Mouse (Mus musculus): ENCODE measurements around the gene Phka1.
"Not testable (repeated sequence)": the region's sequence is repeated elsewhere in the genome, so short reads cannot be mapped to it uniquely, and the experiment has no call there.

The Phka1 gene

DNA sequence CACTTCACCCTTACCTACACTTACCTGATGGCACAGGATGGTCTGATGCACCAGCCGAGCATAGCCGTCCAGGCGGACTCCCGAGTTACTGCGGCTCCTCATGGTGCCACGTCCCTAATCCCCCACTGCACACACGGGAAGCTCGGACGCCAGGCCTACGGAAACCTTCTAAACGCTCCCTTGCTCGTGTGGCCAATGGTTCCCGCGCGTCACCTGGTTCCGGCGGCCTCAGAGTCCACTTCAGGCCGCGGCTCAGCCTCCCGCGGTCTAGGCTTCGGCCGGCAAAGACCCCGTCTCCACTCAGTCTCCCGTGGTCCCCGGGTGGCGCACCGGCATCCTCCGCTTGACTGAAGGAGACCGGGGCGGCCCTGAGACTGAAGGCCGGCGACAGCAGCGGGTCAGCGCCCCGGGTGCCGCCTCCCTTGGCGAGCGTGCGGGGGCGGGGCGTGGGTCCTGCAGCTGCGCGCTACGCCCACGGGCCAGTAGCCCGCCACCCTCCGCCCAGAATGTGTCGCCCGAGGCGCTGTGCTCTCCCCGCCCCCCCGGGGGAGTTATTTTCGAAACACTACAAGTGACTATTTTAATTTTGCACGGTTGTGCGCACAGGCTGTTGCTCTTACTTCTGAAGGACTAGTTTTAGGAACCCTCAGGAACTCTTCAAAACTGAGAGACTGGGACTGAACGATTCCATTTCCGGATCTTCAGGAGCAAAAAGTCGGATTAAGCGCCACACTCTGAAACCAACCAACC is at the start of gene Phka1:
TSS of gene Phka1 (minus strand) at position 424 of the 750 bp plus-strand sequence.
- DNase-seq, result peak; percentile 82

DNA sequence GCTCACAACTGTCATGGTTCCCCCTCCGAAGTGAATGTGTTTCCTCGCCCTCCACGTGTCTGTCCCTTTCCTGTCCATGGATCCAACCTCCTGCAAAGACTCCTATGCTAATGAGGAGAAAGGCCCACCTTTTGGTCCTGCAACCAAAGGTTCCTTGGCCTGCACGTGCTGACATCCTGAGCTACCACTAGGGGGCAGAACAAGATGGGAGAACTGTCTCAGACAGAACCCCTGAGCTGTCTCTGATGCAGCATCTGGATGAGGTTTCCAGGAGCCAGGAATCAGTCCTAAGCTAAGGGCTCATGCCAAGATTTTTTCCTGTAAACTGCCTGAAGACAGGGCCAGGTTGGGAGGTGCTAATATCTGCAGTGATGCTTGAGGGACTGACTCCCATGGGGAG is 45.2 kb upstream of the Phka1 start:
- peak; percentile 11 for DNase-seq

DNA sequence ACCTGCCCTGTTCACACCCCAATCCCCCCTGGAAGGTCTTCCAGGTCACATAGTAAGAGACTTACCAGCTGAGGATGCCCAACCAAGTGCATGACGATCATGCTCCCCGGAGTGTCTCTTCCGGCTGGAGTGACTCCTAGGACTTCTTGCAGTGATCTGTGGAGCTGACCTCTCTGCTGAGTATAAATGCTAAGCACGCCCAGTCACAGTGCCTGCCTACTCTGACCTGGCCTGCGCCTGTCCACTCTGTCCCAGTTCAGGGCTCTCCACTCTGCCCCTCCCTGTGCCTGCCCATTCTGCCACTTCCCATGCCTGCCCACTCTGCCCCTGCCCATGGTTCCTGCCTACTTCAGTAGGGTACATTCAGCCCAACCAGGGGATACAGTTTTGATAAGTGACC is 42.8 kb upstream of the Phka1 start, which contains the start of gene Gm3880:
TSS of gene Gm3880 (minus strand) at position 101 of the 400 bp plus-strand sequence.
- not testable (repeated sequence) for DNase-seq

DNA sequence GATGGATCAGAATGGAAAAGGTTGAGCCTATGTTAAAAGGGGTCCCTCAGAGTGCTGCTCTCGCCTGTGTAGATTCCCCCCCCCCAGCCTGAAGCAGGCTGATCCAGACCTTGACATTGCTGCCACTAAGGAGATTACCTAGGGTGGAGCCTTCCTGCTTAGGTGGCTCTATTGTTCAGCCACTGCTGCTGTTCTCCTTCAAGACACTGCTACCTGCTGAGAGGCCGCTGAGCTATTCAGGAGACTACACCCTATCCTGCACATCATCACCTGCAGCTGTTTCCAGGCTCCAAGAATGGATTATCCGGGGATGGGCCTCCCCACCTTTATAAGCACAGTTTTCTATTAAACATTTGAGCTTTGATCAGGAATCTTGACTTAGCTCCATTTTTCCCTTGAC is 40.7 kb upstream of the Phka1 start:
- not testable (repeated sequence) for DNase-seq

- no peak for DNase-seq
Observed at GRCm38 (mm10) chrX:102666641-102667040, 22.6 kb upstream of the Phka1 start.

- DNase-seq, result peak; percentile 34
Observed at GRCm38 (mm10) chrX:102660712-102661111, 16.7 kb upstream of the Phka1 start.

DNA sequence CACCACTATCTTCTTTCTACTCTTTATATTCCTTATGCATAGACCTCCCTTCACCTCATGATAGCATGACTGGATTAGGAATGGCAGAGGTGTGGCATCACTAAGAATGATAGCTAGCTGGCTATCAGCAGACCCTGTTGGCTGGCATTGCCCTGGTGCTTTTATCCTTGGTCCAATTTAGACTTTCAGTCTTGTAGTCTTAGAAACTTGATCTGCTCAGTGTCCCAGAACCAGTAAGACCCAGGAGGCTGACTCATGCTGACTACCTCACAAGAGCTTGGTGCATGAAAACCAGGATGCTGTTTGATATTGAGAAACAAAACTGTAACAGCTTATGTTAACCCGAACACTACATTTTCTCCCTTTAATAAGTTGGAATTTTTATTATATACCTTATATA is 1.6 kb upstream of the Phka1 start:
- DNase-seq, result no peak

DNA sequence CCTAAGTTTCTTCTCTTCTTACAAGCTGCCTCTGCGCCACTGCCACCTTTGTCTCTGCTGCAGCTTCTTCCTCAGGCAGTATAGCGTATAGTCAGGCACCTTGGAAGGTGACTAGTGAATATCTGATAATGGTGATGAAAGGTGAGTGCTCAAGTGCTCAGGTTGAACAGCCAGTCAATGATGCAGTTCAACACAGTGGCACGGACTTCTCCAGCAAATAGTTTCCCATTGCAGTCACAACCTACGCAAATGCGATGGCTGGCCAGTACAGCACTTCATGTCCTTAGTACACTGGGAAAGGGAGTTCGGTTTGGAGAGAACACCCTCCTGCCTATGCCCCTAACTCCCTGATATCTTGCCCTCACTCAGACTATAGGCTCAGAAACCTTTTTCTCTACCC is 1.1 kb upstream of the Phka1 start:
- no peak for DNase-seq

DNA sequence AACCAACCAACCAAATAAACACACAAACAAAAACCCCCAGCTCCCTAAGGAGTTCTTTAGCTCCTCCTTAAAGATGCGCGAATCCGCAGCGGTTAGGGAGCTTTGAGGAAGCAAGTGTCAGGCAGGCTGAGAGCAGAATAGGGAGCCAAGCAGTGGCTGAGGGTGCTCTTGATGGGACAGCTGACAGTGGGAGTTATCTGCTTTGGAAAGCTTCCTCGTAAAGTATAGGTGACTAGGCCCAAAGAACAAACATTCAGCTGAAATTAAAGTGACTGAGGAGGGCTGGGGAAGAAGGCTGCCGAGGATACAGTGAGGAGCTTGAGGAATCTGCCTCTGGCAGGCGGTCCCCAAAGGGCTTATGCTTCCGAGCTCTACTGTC is 516 bp upstream of the Phka1 start:
- peak; percentile 10 for DNase-seq

- no peak for DNase-seq
Observed at GRCm38 (mm10) chrX:102601269-102601668, 42.8 kb downstream of the Phka1 start.

GRCm38 (mm10) chrX:102588560-102588959 is 55.5 kb downstream of the Phka1 start:
- no peak for DNase-seq

- DNase-seq, result peak; percentile 21
Observed at GRCm38 (mm10) chrX:102571186-102571585, 72.9 kb downstream of the Phka1 start.

GRCm38 (mm10) chrX:102556906-102557305 is 87.1 kb downstream of the Phka1 start:
- no peak for DNase-seq

- DNase-seq, result peak; percentile 0
Observed at GRCm38 (mm10) chrX:102509205-102509604, 134.8 kb downstream of the Phka1 start.

GRCm38 (mm10) chrX:102504644-102505481 is 139.2 kb downstream of the Phka1 start, which contains the start of gene Hdac8:
Gene Hdac8, minus strand, starts transcription at chrX:102505359.
- DNase-seq, result peak; percentile 32

DNA sequence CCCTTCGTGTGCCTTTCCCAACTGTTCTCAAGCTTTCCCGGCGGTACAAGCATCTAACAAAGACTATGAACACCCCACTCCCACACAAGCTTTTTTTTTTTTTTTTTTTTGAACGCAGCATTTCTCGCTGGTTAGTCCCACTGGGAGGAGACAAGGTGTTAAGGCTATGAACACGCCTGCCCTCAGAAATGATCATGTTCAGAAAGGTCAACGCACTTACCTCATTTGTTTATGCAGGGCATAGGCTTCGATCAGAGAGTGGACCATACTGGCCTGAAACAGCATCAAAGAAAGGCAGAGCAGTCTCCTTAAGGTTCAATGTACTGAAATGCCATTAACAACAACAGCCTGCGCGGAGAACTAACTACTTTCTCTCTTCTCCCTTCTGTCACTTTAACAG is 139.9 kb downstream of the Phka1 start:
- no peak for DNase-seq

GRCm38 (mm10) chrX:102493992-102494730 is 149.9 kb downstream of the Phka1 start:
- DNase-seq, result peak; percentile 11

DNA sequence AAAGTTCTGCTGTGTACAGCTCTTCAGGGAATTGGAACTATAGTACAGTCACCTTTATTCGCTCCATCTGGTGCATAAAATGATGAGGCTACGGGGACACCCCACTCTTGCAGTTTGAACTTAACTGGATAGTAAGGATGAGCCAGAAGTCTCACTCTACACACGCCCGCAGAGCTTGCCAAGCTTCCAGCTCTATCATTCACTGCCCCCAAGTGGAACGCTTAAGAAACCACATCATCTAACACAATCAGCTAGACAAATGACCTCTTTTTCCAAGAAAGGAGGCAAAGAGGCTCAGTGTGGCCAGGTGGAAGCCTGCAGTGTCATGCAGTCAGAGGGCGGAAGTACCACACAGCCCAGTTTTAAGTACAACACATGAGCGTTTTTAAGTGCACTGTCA is 158.5 kb downstream of the Phka1 start:
- no peak for DNase-seq

- DNase-seq, result peak; percentile 5
Observed at GRCm38 (mm10) chrX:102479665-102480064, 164.4 kb downstream of the Phka1 start.

- DNase-seq, result peak; percentile 25
Observed at GRCm38 (mm10) chrX:102478965-102479364, 165.1 kb downstream of the Phka1 start.

- DNase-seq, result no peak
Observed at GRCm38 (mm10) chrX:102478481-102478880, 165.6 kb downstream of the Phka1 start.

DNA sequence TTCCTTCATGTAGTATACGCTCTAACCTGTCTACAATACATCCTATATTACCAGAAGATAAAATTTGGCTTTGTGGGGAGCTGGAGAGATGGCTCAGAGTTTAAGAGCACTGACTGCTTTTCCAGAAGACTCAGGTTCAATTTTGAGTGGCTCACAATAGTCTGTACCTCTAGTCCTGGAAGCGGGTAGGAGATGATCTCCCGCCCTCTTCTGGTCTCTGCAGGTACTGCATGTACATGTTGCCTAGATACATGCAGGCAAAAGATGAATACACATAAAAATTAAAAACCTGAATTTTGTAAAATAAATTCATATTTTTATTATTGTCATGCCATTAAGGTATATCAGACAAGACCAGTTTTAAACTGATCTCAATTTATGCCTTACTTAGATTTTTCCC is 167.3 kb downstream of the Phka1 start:
- peak; percentile 66 for DNase-seq

- DNase-seq, result no peak
Observed at GRCm38 (mm10) chrX:102475555-102475954, 168.5 kb downstream of the Phka1 start.

Measured in lung, postnatal 14 days (tissue).